In the genomic region with DNA sequence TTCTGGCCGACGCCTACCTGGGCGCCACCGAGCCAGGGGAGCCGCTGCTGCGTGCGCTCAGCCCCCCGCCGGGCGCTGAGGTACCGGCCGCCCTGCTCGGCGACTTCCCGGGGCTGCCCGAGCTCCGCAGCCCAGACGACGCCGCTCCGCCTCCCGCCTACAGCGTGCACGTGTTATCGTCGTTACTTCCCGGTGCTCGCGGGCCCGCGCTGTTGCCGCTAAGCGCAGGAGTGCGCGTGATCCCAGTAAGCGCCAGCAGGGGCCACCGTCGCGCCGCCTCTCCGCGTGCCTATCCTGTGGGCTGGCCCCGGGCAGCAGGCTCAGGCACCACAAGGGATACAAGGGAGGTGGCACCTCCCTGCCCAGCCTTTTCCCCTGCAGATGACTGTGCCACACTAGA, we compare ENCODE assay signal across 9 mouse cellular contexts. TPM values are rescaled to one million over a fixed set of nuclear protein-coding genes. Genes with fewer than 3 reads are reported as not detected.
DNase-seq lines count a peak whose midpoint lies in the region; ATAC-seq and TF ChIP-seq lines count a peak whose summit lies in the region.
"Had no signal": no experiment of that assay in that cellular context is flagged by ENCODE, and none has a peak within 500 bp of the region (broad histone marks: within the 10 kb centered on the region; RNA-seq: fewer than 3 reads in every experiment).

No protein-coding gene starts in this region.

- peak overlapping the region; percentile 80 for H3K4me2 ChIP-seq in lung, postnatal 0 days (replicated peaks; ENCODE audit: low read depth, low read length)

- TF ChIP-seq CTCF in MEL (IDR thresholded peaks at IDR 0.05 in 2 of 3, conservative IDR thresholded peaks at IDR 0.05 in 1 of 3; ENCODE audit: control insufficient read depth in 1 of 3, insufficient read depth in 1 of 3, low read depth in 2 of 3, low read length in 3 of 3, poor library complexity in 1 of 3, severe bottlenecking in 1 of 3), result peak in 2 of 3 experiments; percentile 67 to 77; a peak in 5 of 6 replicates
- TF ChIP-seq CTCF in lung, postnatal 0 days (IDR thresholded peaks at IDR 0.05), result peak; percentile 92

- no peak for TF ChIP-seq EP300 in MEL (IDR thresholded peaks at IDR 0.05; ENCODE audit: low read depth in 1 of 2, low read length in 2 of 2)
- TF ChIP-seq EP300 in lung, postnatal 0 days (IDR thresholded peaks at IDR 0.05), result no peak

- peaks cover 0 to 12% of the 10 kb centered on the region in 2 experiments; a peak in 2 of 4 replicates for H3K36me3 ChIP-seq in MEL (ENCODE audit: control insufficient read depth in 1 of 2, insufficient read depth in 2 of 2, low read length in 2 of 2)
- H3K36me3 ChIP-seq in hindbrain, embryonic 10.5 days, result no peaks in the 10 kb centered on the region
- H3K36me3 ChIP-seq in lung, postnatal 0 days (ENCODE audit: insufficient read depth, low read length), result peaks cover 5% of the 10 kb centered on the region; the same call in 1 of the 2 replicates

- H3K79me2 ChIP-seq in MEL (ENCODE audit: control insufficient read depth, insufficient read depth, low read length, poor library complexity), result no peaks in the 10 kb centered on the region; the same call in 1 of the 2 replicates

- peak overlapping the region; percentile 83 for H3K9ac ChIP-seq in MEL (ENCODE audit: control insufficient read depth, low read depth, low read length, poor library complexity, severe bottlenecking)
- no peak overlapping the region for H3K9ac ChIP-seq in lung, postnatal 0 days (replicated peaks; ENCODE audit: low read depth)

- peak; percentile 52 to 82; a peak in 3 of 4 replicates for TF ChIP-seq POLR2A in MEL (IDR thresholded peaks at IDR 0.05; ENCODE audit: control insufficient read depth in 1 of 2, insufficient read depth in 1 of 2, low read depth in 1 of 2, low read length in 2 of 2, poor library complexity in 1 of 2)

- peak overlapping the region; percentile 36 to 54 for H3K4me3 ChIP-seq in MEL (ENCODE audit: control insufficient read depth in 1 of 2, insufficient read depth in 1 of 2, low read depth in 2 of 2, low read length in 2 of 2)
- H3K4me3 ChIP-seq in hindbrain, embryonic 10.5 days, result peak overlapping the region; percentile 55
- H3K4me3 ChIP-seq in lung, postnatal 0 days (ENCODE audit: low read depth, low read length), result peak overlapping the region; percentile 35

- peaks cover 8 to 16% of the 10 kb centered on the region in 2 experiments; a peak in 3 of 4 replicates for H3K4me1 ChIP-seq in MEL (ENCODE audit: control insufficient read depth in 1 of 2, insufficient read depth in 2 of 2, low read length in 2 of 2)
- H3K4me1 ChIP-seq in hindbrain, embryonic 10.5 days (replicated peaks), result peaks cover 10% of the 10 kb centered on the region
- H3K4me1 ChIP-seq in lung, postnatal 0 days (ENCODE audit: insufficient read depth, low read depth, low read length), result no peaks in the 10 kb centered on the region

- 1% methylated on average over 43 of the region's 43 CpGs for WGBS in hindbrain, embryonic 10.5 days
- 5% methylated on average over 37 of the region's 43 CpGs for WGBS in lung, postnatal 0 days

- no peaks in the 10 kb centered on the region for H3K9me3 ChIP-seq in MEL (replicated peaks; ENCODE audit: insufficient read depth, low read length)
- H3K9me3 ChIP-seq in hindbrain, embryonic 10.5 days, result peaks cover 10% of the 10 kb centered on the region
- no peaks in the 10 kb centered on the region for H3K9me3 ChIP-seq in lung, postnatal 0 days (ENCODE audit: low read length)

- DNase-seq in MEL (ENCODE audit: low read depth, low spot score), result peak; percentile 93
- DNase-seq in cerebellum, adult 9-10 months, result peak; percentile 32
- DNase-seq in hindbrain, embryonic 10.5 days (ENCODE audit: low spot score), result peak; percentile 85
- peak; percentile 94 to 96 for DNase-seq in layer of hippocampus, postnatal 10 days (ENCODE audit: low spot score in 2 of 2)
- DNase-seq in lung, postnatal 0 days (ENCODE audit: low spot score), result peak; percentile 92
- DNase-seq in ovary, postnatal 36 days (ENCODE audit: low spot score), result peak; percentile 92
- peak; percentile 95 for DNase-seq in thymus, postnatal 14 days

- peak; percentile 56 for TF ChIP-seq RAD21 in MEL (IDR thresholded peaks at IDR 0.05; ENCODE audit: low read depth, low read length)

- H3K27me3 ChIP-seq in MEL (ENCODE audit: control insufficient read depth in 1 of 2, insufficient read depth in 2 of 2, low read length in 2 of 2), result no peaks in the 10 kb centered on the region
- peaks cover 18% of the 10 kb centered on the region for H3K27me3 ChIP-seq in hindbrain, embryonic 10.5 days (ENCODE audit: insufficient read depth, poor library complexity, severe bottlenecking)
- no peaks in the 10 kb centered on the region for H3K27me3 ChIP-seq in lung, postnatal 0 days (replicated peaks; ENCODE audit: insufficient read depth, low read length)

- ATAC-seq in frontal cortex, adult (ENCODE audit: low TSS enrichment), result peak; percentile 96
- peak; percentile 96 for ATAC-seq in lung, postnatal 0 days

- peak overlapping the region; percentile 78 for H3K27ac ChIP-seq in MEL (ENCODE audit: control insufficient read depth, low read depth, low read length)
- peak overlapping the region; percentile 84 for H3K27ac ChIP-seq in hindbrain, embryonic 10.5 days
- H3K27ac ChIP-seq in lung, postnatal 0 days (ENCODE audit: low read length), result peak overlapping the region; percentile 28; the same call in 1 of the 2 replicates
- H3K27ac ChIP-seq: macrophage had no signal

TF ChIP-seq in MEL, 35 proteins besides CTCF, POLR2A, EP300 and RAD21 (continues in another document):
- TF ChIP-seq ZMIZ1 (IDR thresholded peaks at IDR 0.05; ENCODE audit: low read depth, low read length) (no peak), MYB (IDR thresholded peaks at IDR 0.05; ENCODE audit: low read depth, low read length) (no peak), MXI1 (IDR thresholded peaks at IDR 0.05; ENCODE audit: low read depth, low read length) (peak; percentile 87), USF2 (IDR thresholded peaks at IDR 0.05; ENCODE audit: borderline replicate concordance in 1 of 2, insufficient read depth in 1 of 2, low read depth in 1 of 2, low read length in 2 of 2) (no peak), TBP (IDR thresholded peaks at IDR 0.05; ENCODE audit: low read depth, low read length) (no peak), KAT2A (conservative IDR thresholded peaks at IDR 0.05; ENCODE audit: low read depth, low read length) (no peak), ZKSCAN1 (IDR thresholded peaks at IDR 0.05; ENCODE audit: low read depth, low read length) (no peak), GABPA (IDR thresholded peaks at IDR 0.05; ENCODE audit: low read depth, low read length) (no peak), BHLHE40 (IDR thresholded peaks at IDR 0.05; ENCODE audit: borderline replicate concordance, low read depth, low read length) (peak; percentile 83), MEF2A (IDR thresholded peaks at IDR 0.05; ENCODE audit: extremely low read depth, insufficient replicate concordance, low read depth, low read length, poor library complexity, severe bottlenecking) (no peak), SIN3A (IDR thresholded peaks at IDR 0.05; ENCODE audit: low read length) (peak; percentile 31; the same call in 1 of the 2 replicates), GATA1 (IDR thresholded peaks at IDR 0.05; ENCODE audit: low read depth, low read length) (no peak), USF1 (IDR thresholded peaks at IDR 0.05; ENCODE audit: low read depth, low read length) (peak; percentile 69), MYC (IDR thresholded peaks at IDR 0.05; ENCODE audit: low read depth, low read length) (peak; percentile 58), SMC3 (IDR thresholded peaks at IDR 0.05; ENCODE audit: low read depth, low read length) (peak; percentile 51), TCF12 (IDR thresholded peaks at IDR 0.05; ENCODE audit: low read depth, low read length) (no peak), CHD1 (IDR thresholded peaks at IDR 0.05; ENCODE audit: low read depth, low read length) (no peak), UBTF (IDR thresholded peaks at IDR 0.05; ENCODE audit: borderline replicate concordance, insufficient read depth, low read depth, low read length) (no peak), NRF1 (IDR thresholded peaks at IDR 0.05; ENCODE audit: insufficient read depth, low read depth, low read length, poor library complexity, severe bottlenecking) (peak; percentile 46; the same call in 1 of the 2 replicates), ZNF384 (IDR thresholded peaks at IDR 0.05; ENCODE audit: low read depth, low read length) (no peak), TAL1 (IDR thresholded peaks at IDR 0.05; ENCODE audit: low read length) (no peak), POLR2AphosphoS2 (IDR thresholded peaks at IDR 0.05; ENCODE audit: low read length) (no peak), RCOR1 (IDR thresholded peaks at IDR 0.05; ENCODE audit: low read depth, low read length) (no peak), POLR2AphosphoS5 (IDR thresholded peaks at IDR 0.05; ENCODE audit: borderline replicate concordance, low read depth, low read length) (no peak), NELFE (IDR thresholded peaks at IDR 0.05; ENCODE audit: low read depth, low read length) (peak; percentile 4; the same call in 1 of the 2 replicates), HCFC1 (IDR thresholded peaks at IDR 0.05; ENCODE audit: low read depth, low read length) (peak; percentile 29; the same call in 1 of the 2 replicates), CHD2 (IDR thresholded peaks at IDR 0.05; ENCODE audit: low read length) (no peak), ZC3H11A (IDR thresholded peaks at IDR 0.05; ENCODE audit: low read depth, low read length) (0 out of 2 replicates have a peak, but pooled peaks have one; percentile 25), MAX (IDR thresholded peaks at IDR 0.05; ENCODE audit: low read length) (peak; percentile 98), E2F4 (IDR thresholded peaks at IDR 0.05; ENCODE audit: borderline replicate concordance, low read depth, low read length) (no peak; the same call in 1 of the 2 replicates)

RNA-seq across cellular contexts. Expression of a gene that starts 0.4 kb away (rescaled TPM):
- 1.1 and 2.1 TPM in 2 replicates for total RNA-seq in MEL (2012; rRNA removed)
- 1 to 10 TPM in 1 of 2 experiments, not detected in 1; 2.2 TPM for polyA plus RNA-seq in MEL (2012; ENCODE audit: insufficient read depth in 1 of 2, insufficient read length in 2 of 2, low read depth in 1 of 2, low replicate concordance in 2 of 2, missing spikeins in 1 of 2)
- 0.22 and 0.39 TPM in 2 replicates for polyA plus RNA-seq in hindbrain, embryonic 10.5 days (2016; fragmentation: Nextera tagmentation; extraction: Ambion mirVana)
- under 1 TPM; 0.41 to 0.69 TPM for total RNA-seq in layer of hippocampus, postnatal 10 days (2021)
- 0.52 and 0.68 TPM in 2 replicates for polyA plus RNA-seq in lung, postnatal 0 days (2015; fragmentation: Nextera tagmentation; extraction: Ambion mirVana)

RNA-seq across cellular contexts. Expression of a gene that starts 25.3 kb away (rescaled TPM):
- total RNA-seq in MEL (2012; rRNA removed), result not detected in 2 replicates
- polyA plus RNA-seq in MEL (2012; ENCODE audit: insufficient read depth in 1 of 2, insufficient read length in 2 of 2, low read depth in 1 of 2, low replicate concordance in 2 of 2, missing spikeins in 1 of 2), result not detected
- polyA plus RNA-seq in hindbrain, embryonic 10.5 days (2016; fragmentation: Nextera tagmentation; extraction: Ambion mirVana), result 1.8 and 4.8 TPM in 2 replicates
- 1 to 10 TPM; 4.5 to 5.5 TPM for total RNA-seq in layer of hippocampus, postnatal 10 days (2021)
- 5.0 and 8.7 TPM in 2 replicates for polyA plus RNA-seq in lung, postnatal 0 days (2015; fragmentation: Nextera tagmentation; extraction: Ambion mirVana)
- polyA plus RNA-seq: macrophage had no signal

Comparison
In these comparisons a context has a peak if more than half of its experiments do, and no peak if none do; other contexts are left out.
1. Peak in every context shown above with its lines: DNase-seq, ATAC-seq, H3K4me3 ChIP-seq and H3K27ac ChIP-seq.
2. DNase-seq: peak in every context shown above with its lines; median percentile 95 in layer of hippocampus, postnatal 10 days; 95 in thymus, postnatal 14 days; 93 in MEL; 92 in lung, postnatal 0 days; 92 in ovary, postnatal 36 days; 85 in hindbrain, embryonic 10.5 days; 32 in cerebellum, adult 9-10 months.
3. H3K27ac ChIP-seq: peak in every context shown above with its lines; median percentile 84 in hindbrain, embryonic 10.5 days; 78 in MEL; 28 in lung, postnatal 0 days.